Mouse (Mus musculus): ENCODE results near the gene Arcn1.

DNA sequence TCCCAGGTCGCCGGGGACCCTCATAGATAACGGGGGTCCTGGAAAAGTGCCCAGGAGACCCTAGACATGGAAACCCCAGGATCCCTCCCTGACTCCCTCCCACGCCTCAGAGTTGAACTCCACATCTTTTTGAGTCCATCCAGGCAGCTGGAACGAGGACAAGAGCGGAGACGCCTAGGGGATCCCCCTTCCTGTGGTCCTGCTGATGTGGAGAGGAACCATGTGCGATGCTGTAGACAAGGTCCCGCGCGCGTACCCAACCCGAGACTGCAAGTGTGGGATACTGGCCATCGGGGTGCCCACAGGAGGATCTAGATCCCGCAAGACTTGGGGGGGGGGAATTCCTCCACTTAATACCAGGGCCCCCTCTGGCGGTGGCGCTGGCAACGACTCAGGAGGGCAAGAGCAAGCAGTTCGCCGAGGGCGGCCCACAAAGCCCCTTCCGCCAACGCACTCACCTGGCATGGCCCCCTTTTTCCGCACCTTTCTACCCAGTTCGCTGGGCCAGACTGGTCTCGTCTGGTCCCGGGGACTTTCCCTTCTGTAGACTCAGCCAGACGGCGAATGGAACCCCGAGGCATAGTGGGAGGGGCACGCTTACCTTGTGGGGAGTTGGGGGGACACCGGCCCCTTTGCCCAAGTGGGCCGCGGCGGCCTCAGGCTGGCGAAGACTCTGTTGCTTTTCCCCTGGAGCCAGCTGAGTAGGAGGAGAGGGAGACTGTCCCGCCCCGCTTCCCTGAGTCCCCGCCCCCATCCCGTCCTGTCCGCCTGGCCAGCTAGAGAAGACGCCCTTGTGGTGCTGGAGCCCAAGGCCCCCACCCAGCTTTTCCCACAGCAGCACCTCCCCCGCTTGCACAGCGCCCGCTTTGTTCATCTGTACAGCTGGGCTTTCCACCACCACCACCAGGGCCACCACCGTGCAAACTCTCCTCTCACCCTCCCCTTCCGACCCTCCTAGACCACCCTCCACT lies 32.8 kb downstream of the Arcn1 start, which contains the start of gene Phldb1:
- TF ChIP-seq POLR2A (IDR thresholded peaks at IDR 0.05; ENCODE audit: low read depth, low read length) (no peak), CTCF (IDR thresholded peaks at IDR 0.05; ENCODE audit: extremely low read depth, insufficient read depth, insufficient read length, insufficient replicate concordance) (no peak)

All from spleen, adult 2 months (tissue).